Mouse (Mus musculus) CH12.LX (cell line): Measurements from ENCODE around the gene Evi5. TPM values are rescaled to one million over a fixed set of nuclear protein-coding genes. Genes with fewer than 3 reads are reported as not detected.

Source experiments
- DNase-seq: peaks from one replicate; pipeline ENCODE4 v3.0.0-alpha.2; 2013; ENCODE audit errors: extremely low read depth
- H3K27ac ChIP-seq: 2 replicates; pipeline ENCODE4 v1.5.1; 2012; ENCODE audit warnings: low read depth, mild to moderate bottlenecking, control low read depth, moderate library complexity; ENCODE audit not compliant: insufficient read depth
- H3K27me3 ChIP-seq: replicated peaks from 2 replicates; pipeline ENCODE3; 2012; ENCODE audit warnings: inconsistent platforms
- H3K36me3 ChIP-seq, 2 experiments: replicated peaks in 1 of 2; 2 replicates each; pipeline versions ENCODE3 to v1.6.1; 2012; ENCODE audit warnings: inconsistent platforms in 1 of 2, low read length in 1 of 2, mild to moderate bottlenecking in 1 of 2, mixed read lengths in 1 of 2, moderate library complexity in 1 of 2; ENCODE audit not compliant: control insufficient read depth in 1 of 2, insufficient read depth in 1 of 2
- H3K4me1 ChIP-seq, 2 experiments: 2 replicates each; pipeline ENCODE4 v1.6.1; 2012; ENCODE audit warnings: inconsistent platforms in 1 of 2, moderate library complexity in 1 of 2; ENCODE audit not compliant: insufficient read depth in 2 of 2, control insufficient read depth in 1 of 2
- H3K4me2 ChIP-seq: 2 replicates; pipeline ENCODE4 v1.6.1; 2012; ENCODE audit warnings: low read depth, mild to moderate bottlenecking, control low read depth; ENCODE audit not compliant: poor library complexity, insufficient read depth, severe bottlenecking
- H3K4me3 ChIP-seq, 3 experiments: fragments of 150-350 bp in 1 of 3; sonication (generic) in 1 of 3; replicated peaks in 1 of 3; 2 replicates each; pipeline versions ENCODE3 to v1.5.1; 2011 to 2012; ENCODE audit warnings: low read depth in 2 of 3, low read length in 2 of 3, mild to moderate bottlenecking in 2 of 3, moderate library complexity in 2 of 3, control low read depth in 1 of 3, improper control_type of control experiment in 1 of 3, inconsistent platforms in 1 of 3, mixed read lengths in 1 of 3; ENCODE audit not compliant: poor library complexity in 1 of 3
- H3K79me2 ChIP-seq: replicated peaks from 2 replicates; pipeline ENCODE4 v1.6.1; 2012; ENCODE audit warnings: mild to moderate bottlenecking, moderate library complexity; ENCODE audit not compliant: control insufficient read depth, poor library complexity, insufficient read depth, severe bottlenecking; ENCODE audit errors: extremely low read depth
- H3K9ac ChIP-seq: 2 replicates; pipeline ENCODE4 v1.6.1; 2012; ENCODE audit warnings: low read depth, mild to moderate bottlenecking, control low read depth, moderate library complexity; ENCODE audit not compliant: insufficient read depth
- H3K9me3 ChIP-seq: replicated peaks from 2 replicates; pipeline ENCODE3; 2012; ENCODE audit warnings: low read length, inconsistent platforms, mixed read lengths
- CHD1 ChIP-seq: IDR thresholded peaks from 2 replicates; pipeline ENCODE4 v1.6.1; 2012; ENCODE audit warnings: low read depth, low read length, improper control_type of control experiment, inconsistent platforms
- CTCF ChIP-seq, 2 experiments: IDR thresholded peaks in 1 of 2; conservative IDR thresholded peaks in 1 of 2; 2 replicates each; pipeline ENCODE4 v1.5.1; 2011 to 2012; ENCODE audit warnings: low read depth in 2 of 2, low read length in 2 of 2, improper control_type of control experiment in 1 of 2, inconsistent platforms in 1 of 2, mild to moderate bottlenecking in 1 of 2, moderate library complexity in 1 of 2
- ELF1 ChIP-seq: IDR thresholded peaks from 2 replicates; pipeline ENCODE4 v1.6.1; 2014; ENCODE audit warnings: low read depth, mild to moderate bottlenecking, inconsistent platforms, low read length, improper control_type of control experiment
- ETS1 ChIP-seq: conservative IDR thresholded peaks from 2 replicates; pipeline ENCODE4 v1.6.1; 2012; ENCODE audit warnings: low read depth, mild to moderate bottlenecking, inconsistent platforms, low read length, improper control_type of control experiment, moderate library complexity
- JUND ChIP-seq: conservative IDR thresholded peaks from 2 replicates; pipeline ENCODE4 v1.6.1; 2011; ENCODE audit warnings: low read depth, low read length, improper control_type of control experiment
- MAZ ChIP-seq: IDR thresholded peaks from 2 replicates; pipeline ENCODE4 v1.6.1; 2012; ENCODE audit warnings: low read depth, mild to moderate bottlenecking, inconsistent platforms, low read length, improper control_type of control experiment, moderate library complexity
- MXI1 ChIP-seq: IDR thresholded peaks from 2 replicates; pipeline ENCODE4 v1.6.1; 2011; ENCODE audit warnings: mild to moderate bottlenecking, low read depth, low read length, improper control_type of control experiment
- MYC ChIP-seq: IDR thresholded peaks from 2 replicates; pipeline ENCODE4 v1.6.1; 2011; ENCODE audit warnings: low read depth, mild to moderate bottlenecking, improper control_type of control experiment, low read length
- NELFE ChIP-seq: IDR thresholded peaks from 2 replicates; pipeline ENCODE4 v1.6.1; 2011; ENCODE audit warnings: low read depth, low read length, improper control_type of control experiment
- NRF1 ChIP-seq: IDR thresholded peaks from 2 replicates; pipeline ENCODE4 v1.6.1; 2014; ENCODE audit warnings: low read depth, mild to moderate bottlenecking, inconsistent platforms, low read length, improper control_type of control experiment, moderate library complexity
- PAX5 ChIP-seq: IDR thresholded peaks from 2 replicates; pipeline ENCODE4 v1.6.1; 2012; ENCODE audit warnings: low read length, inconsistent platforms, mixed read lengths
- SMC3 ChIP-seq: IDR thresholded peaks from 2 replicates; pipeline ENCODE4 v1.6.1; 2011; ENCODE audit warnings: low read depth, low read length, improper control_type of control experiment
- TBP ChIP-seq: conservative IDR thresholded peaks from 2 replicates; pipeline ENCODE4 v1.6.1; 2011; ENCODE audit warnings: low read depth, low read length, improper control_type of control experiment
- UBTF ChIP-seq: IDR thresholded peaks from 2 replicates; pipeline ENCODE4 v1.6.1; 2012; ENCODE audit warnings: low read depth, mild to moderate bottlenecking, inconsistent platforms, low read length, improper control_type of control experiment, moderate library complexity
- ZNF384 ChIP-seq: IDR thresholded peaks from 2 replicates; pipeline ENCODE4 v1.6.1; 2012; ENCODE audit warnings: low read depth, low read length, improper control_type of control experiment, inconsistent platforms
- dilution Hi-C: fragments of 300-500 bp; cut with MboI; formaldehyde crosslinking; loops from 2 replicates; pipeline ENCODE4 v1.14.3; 2020; ENCODE audit warnings: low sequenced_read_pairs; ENCODE audit not compliant: extremely low pct_unique_long_range_greater_than_20kb, extremely low pct_ligation_motif_present
- in situ Hi-C: fragments of 300-500 bp; cut with MboI; formaldehyde crosslinking; loops from 3 replicates; pipeline ENCODE4 v1.14.3; 2019; ENCODE audit warnings: low sequenced_read_pairs, low pct_ligation_motif_present, low pct_unique_long_range_greater_than_20kb, mixed read lengths
- polyA plus RNA-seq: library from polyadenylated mRNA; unstranded; fragments of >175 nt; gene quantifications from 2 replicates; pipeline ENCODE4 v1.2.1, GENCODE M21; 2012; ENCODE audit warnings: low read depth; ENCODE audit not compliant: insufficient read length
- total RNA-seq, 2 experiments: library from RNA; depleted of rRNA; stranded (reverse); fragments of 300-350 nt in 1 of 2; fragments of >200 nt in 1 of 2; gene quantifications; 2 replicates each; pipeline ENCODE4 v1.2.3; 2012 to 2014

The Evi5 gene
- total and polyA plus RNA-seq, 3 experiments = 3.2 to 6.3 (median 3.8) TPM

DNA sequence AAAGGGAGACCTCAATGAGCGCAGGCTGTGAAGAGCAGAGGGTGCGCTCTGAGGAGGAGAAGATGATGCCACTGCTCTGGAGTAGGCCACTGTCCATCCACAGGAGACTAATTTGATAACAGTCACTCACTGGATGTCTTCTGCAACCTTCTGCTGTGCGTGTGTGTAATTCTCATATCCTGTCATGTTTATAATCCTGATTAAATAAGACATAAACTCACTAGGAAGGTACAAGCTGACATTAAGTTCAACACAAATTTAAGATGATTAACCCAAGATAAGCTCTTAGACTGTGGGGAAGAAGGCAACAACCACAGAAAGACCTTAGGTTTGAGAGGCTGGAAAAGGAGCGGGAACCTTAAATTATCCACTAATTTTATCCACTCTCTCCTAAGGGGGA is 109.0 kb downstream of the Evi5 start:
- Histone ChIP-seq H3K4me3 (no peak overlapping the region), H3K79me2 (no peaks in the 10 kb centered on the region), H3K9ac (no peak overlapping the region), H3K4me2 (no peak overlapping the region), H3K27me3 (no peaks in the 10 kb centered on the region), H3K4me1 (no peaks in the 10 kb centered on the region), H3K27ac (no peak overlapping the region), H3K9me3 (peaks cover 3% of the 10 kb centered on the region), H3K36me3 (peaks cover 6 to 7% of the 10 kb centered on the region in 2 experiments)
- in situ Hi-C loops (no loop called here), dilution Hi-C loops (no loop called here)
- TF ChIP-seq ZNF384 (no peak), MXI1 (no peak), MAZ (no peak), UBTF (no peak), PAX5 (no peak), CTCF (conservative IDR thresholded peaks at IDR 0.05 in 1 of 2, IDR thresholded peaks at IDR 0.05 in 1 of 2; ENCODE audit: low read depth in 2 of 2, low read length in 2 of 2) (no peak), JUND (no peak), NELFE (no peak), ETS1 (no peak), MYC (no peak), ELF1 (no peak), NRF1 (no peak), CHD1 (no peak), TBP (no peak)
- DNase-seq = no peak

DNA sequence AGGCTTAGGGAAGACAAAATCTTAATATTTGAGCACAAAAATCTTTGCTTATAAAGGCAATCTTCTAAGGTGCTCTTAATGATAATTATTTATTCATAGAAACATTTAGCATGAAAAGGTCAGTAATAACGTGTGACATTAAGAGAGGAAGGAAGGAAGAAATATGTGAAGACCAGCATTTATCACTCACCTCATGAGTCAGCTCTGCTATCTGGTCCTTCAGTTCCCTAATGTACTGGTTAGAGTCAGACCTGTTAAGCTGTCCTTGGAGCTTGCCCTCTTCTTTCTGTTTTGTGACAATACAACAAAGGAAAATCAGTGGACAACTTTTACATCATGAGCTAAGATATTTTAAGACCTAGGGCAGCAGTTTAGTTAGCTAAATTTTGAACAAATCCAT is 110.4 kb downstream of the Evi5 start:
- in situ Hi-C loops (no loop called here), dilution Hi-C loops (no loop called here)
- no peak for DNase-seq
- no peak overlapping the region for H3K4me2 ChIP-seq
- no peak for TF ChIP-seq SMC3
- TF ChIP-seq CHD1 = no peak
- no peak for TF ChIP-seq ZNF384
- no peak for TF ChIP-seq CTCF (conservative IDR thresholded peaks at IDR 0.05 in 1 of 2, IDR thresholded peaks at IDR 0.05 in 1 of 2; ENCODE audit: low read depth in 2 of 2, low read length in 2 of 2)
- H3K9me3 ChIP-seq = peaks cover 3% of the 10 kb centered on the region
- no peak overlapping the region for H3K4me3 ChIP-seq
- H3K9ac ChIP-seq = no peak overlapping the region
- peaks cover 0 to 3% of the 10 kb centered on the region in 2 experiments; a peak in 1 of 4 replicates for H3K4me1 ChIP-seq
- no peak overlapping the region for H3K27ac ChIP-seq
- H3K36me3 ChIP-seq = peaks cover 7 to 9% of the 10 kb centered on the region in 2 experiments
- no peaks in the 10 kb centered on the region for H3K79me2 ChIP-seq
- no peaks in the 10 kb centered on the region for H3K27me3 ChIP-seq
